Mouse (Mus musculus) lung, postnatal 4 days (tissue): ENCODE results near the gene S100pbp.
"Not testable (repeated sequence)": the region's sequence is repeated elsewhere in the genome, so short reads cannot be mapped to it uniquely, and the experiment has no call there.

Experiments
- DNase-seq, 2 experiments: peaks; one replicate each; pipeline ENCODE4 v3.0.0; 2021

The S100pbp gene

GRCm38 (mm10) chr4:129220376-129221089, 31.0 kb upstream of the S100pbp start:
- DNase-seq: no peak

DNA sequence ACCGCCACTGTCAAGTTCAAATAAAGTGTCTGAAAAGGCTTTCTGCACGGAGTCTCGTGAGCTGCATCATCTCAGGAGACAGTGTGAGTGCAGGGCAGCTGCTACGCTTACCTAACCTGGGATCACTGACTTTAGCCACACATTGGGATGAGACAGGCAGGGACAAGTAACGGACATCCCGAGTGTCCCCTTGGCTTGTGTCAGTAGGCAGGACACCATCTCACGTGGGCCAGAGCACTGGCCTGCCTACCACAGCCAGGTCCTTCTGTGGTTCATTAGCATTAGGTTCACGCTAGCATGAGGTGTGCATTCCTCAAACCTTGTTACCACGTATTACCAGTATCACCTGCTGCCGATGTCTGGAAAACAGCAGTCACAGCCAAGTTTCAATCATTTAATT, 29.7 kb upstream of the S100pbp start:
- no peak for DNase-seq

DNA sequence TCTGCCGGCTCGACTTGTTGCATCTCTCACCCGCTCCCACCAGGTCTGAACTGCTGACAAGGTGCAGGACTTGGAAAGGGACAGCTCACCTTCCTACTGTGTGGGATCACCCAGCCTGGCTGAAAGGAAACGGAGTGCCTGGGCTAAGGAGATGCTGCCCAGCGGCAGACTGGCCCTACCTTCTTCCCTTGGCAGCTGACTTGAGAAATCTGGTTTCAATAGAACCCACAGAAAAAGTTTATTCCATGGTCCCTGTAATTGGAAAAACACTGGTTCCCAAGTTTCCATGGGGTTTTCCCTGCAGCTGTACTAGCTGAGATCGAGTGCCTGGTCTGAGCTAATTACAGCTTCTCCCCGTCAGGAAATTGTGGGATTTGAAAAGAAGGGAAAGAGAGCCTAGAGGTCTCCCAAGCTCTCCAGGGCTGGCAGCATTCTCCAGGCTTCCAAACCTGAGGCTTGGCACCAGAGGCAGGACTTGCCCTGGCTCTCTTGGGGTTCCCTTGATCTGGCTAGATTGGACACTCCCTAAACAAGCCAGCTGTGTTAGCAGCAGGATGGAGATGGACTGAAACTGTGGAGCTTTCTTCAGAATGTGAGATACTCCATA, 29.1 kb upstream of the S100pbp start:
- no peak for DNase-seq

DNA sequence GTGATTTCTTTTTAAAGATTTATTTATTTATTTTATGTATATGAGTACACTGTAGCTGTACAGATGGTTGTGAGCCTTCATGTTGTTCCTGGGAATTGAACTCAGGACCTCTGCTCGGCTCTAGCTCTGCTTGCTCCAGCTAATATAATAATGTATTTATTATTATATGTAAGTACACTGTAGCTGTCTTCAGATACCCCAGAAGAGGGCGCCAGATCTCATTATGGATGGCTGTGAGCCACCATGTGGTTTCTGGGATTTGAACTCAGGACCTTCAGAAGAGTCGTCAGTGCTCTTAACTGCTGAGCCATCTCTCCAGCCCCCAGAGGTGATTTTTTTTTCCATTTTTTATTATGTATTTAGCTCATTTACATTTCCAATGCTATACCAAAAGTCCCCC, 23.0 kb upstream of the S100pbp start:
- not testable (repeated sequence) for DNase-seq

- peak; percentile 57 to 67 for DNase-seq
These were observed 21.9 kb upstream of the S100pbp start for GRCm38 (mm10) chr4:129211461-129211860.

DNA sequence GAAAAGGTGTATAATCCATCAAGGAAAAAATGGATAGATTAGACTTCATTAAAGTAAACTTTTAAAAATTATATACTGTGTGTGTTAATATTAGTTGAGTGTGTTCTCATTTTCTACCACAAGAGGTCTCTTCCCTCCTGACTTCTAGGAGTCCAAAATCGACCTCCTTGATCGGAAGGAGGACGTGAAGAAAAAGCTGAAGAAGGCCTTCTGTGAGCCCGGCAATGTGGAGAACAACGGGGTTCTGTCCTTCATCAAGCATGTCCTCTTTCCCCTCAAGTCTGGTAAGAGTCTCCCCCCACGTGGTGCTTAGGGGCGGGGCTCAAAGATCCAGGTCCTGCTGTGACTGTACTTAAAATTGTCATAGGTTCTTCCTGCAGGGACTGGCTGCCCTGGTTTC, 20.0 kb upstream of the S100pbp start:
- no peak for DNase-seq

DNA sequence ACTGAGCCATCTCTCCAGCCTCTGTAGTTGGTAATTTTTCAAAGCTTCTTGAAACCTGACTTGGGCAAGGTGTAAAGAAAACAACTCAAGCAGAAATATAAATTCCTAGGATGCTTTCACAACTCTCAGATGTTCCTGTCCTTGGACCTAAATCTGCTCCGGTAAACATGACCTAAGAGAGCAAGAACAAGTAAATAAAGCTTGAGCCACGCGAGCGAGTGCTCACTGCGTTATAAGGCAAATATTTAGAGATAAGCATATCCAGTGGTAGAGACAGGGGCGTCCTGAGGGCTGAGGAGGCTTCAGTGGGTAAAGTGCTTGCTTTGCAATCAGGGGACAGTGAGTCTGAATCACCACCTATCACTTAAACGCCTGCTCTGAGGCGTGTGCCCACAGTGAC, 17.3 kb upstream of the S100pbp start:
- DNase-seq: no peak

GRCm38 (mm10) chr4:129204655-129205054, 15.1 kb upstream of the S100pbp start:
- no peak for DNase-seq

DNA sequence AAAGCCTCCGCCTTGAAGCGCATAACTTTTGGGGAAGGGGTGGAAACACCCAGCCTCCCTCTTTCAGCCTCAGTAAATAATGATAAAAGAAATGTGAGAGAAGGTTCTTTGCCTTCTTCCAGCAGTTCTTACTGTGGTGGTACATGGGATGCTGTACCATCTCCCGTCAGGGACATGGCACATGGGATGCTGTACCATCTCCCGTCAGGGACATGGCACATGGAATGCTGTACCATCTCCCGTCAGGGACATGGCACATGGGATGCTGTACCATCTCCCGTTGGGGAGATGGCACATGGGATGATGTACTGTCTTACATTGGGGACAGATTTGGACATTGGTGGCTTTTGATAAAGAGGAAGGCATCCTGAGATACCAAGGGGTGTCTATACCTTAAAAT, 8.0 kb upstream of the S100pbp start:
- no peak for DNase-seq

- no peak for DNase-seq
These were observed 4.8 kb upstream of the S100pbp start for GRCm38 (mm10) chr4:129194280-129194679.

GRCm38 (mm10) chr4:129191691-129192090, 2.2 kb upstream of the S100pbp start:
- no peak for DNase-seq

DNA sequence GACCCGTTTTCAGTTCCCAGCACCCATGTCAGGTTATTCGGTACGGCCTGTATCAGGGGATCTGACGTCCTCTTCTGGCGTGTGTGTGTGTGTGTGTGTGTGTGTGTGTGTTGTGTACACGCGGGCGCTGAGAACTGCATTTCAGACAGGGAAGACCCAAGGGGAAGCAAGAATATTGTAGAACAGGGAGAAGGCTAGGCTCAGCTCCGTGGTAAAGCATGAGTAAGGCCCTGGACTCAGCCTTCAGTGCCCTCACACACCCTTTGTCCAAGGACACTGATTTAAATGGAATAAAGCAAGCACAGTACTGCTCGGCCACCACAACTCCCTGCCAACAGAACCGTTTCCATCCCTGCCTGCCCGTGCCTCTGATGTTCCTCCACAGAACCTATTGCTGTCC, 1.0 kb upstream of the S100pbp start:
- no peak for DNase-seq

GRCm38 (mm10) chr4:129188803-129189541, 555 bp downstream of the S100pbp start:
- peak; percentile 63 to 71 for DNase-seq

- no peak for DNase-seq
These were observed 1.4 kb downstream of the S100pbp start for GRCm38 (mm10) chr4:129188041-129188659.

DNA sequence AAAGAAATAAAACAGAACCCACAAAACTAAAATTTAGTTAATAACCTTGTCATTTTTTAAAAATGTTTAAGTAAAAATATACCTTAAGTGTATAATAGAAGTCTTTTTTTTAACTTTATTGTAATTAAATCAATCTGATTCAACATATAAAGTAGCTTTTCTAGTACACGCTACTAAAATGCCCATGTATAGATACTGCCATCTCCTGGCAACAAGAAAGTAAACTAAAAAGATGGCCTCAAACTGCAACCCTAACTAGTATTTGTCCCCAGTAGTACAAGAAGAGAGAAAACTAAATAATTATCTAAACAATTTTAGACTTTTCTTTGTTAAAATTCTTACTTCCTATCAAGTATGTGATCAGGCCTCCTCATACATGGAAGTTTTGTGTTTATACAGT, 10.0 kb downstream of the S100pbp start:
- DNase-seq: no peak

- DNase-seq: no peak
These were observed 17.0 kb downstream of the S100pbp start for GRCm38 (mm10) chr4:129172529-129172928.

DNA sequence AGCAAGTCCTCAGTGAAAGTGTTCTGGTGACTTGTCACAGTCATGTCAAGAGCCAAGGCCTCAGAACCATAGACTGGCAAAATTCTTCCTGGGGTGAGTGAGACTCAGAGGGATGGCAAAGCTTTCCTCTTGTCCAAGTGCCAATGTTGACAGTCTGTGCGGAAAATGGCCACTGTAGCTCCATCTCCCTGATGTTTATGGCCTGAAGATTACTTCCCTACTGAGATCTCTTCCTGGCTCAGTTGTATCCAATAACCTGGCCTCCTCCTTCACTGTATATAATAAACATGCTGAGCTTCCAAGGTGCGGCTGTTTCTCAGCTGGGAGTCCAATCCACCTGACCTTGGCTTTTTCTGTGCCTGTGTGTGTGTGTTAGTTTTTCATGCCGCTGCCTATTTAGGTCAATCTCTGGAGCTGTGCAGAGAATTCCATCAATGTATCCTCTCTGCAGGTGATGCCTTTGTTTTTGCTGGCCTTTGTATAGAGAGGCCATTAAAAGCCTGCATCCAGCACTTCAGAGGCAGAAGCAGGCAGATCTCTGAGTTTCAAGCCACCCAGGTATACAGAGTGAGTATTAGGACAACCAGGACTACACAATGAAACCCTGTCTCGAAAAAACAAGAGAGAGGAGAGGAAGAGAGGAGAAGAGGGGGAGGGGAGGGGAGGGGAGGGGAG, 27.8 kb downstream of the S100pbp start:
- no peak for DNase-seq

- no peak for DNase-seq
These were observed 28.5 kb downstream of the S100pbp start for GRCm38 (mm10) chr4:129161076-129161475.

DNA sequence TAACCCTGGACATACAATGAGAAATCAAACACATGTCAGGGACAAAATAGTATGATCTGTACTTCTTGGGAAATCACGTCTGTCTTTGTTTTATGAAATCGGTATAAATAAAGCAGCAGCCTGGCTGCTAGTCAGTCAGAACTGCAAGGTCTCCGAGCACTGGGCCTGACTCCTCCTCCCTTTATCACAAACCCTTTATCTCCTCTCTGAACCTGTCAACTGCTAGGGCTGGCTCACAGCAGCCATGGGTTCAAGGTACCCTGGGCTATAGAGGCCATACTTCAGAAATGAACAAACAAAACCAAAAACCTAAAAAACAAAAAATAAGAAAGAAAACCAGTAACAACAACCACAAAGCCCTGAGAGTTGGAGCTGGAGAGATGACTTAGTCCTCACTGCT, 31.0 kb downstream of the S100pbp start:
- DNase-seq: no peak

- no peak for DNase-seq
These were observed 32.0 kb downstream of the S100pbp start for GRCm38 (mm10) chr4:129157541-129157940.

DNA sequence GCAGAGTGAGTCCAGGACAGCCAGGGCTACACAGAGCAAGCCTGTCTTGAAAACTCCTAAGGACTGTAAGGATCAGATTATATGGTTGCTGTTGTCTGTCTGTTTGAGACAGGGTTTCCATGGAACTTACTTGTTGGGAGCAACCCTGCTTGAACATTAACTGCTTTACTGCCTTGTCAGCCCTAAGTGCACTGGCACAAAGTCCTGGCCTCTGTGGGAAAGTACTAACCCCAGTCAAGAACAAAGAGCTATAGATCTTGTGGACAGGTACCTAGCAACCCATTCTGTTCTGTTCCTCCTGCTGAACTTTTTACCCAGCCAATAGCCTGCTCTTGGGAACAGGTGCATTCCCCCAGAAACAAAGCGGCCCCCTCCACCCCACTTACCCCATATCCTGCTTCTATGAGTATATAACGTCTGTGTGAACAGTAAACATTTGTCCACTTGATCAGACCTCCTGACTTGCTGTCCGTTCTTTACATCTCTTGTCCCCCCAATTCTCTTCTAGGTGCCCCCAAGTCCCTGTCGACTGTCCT, 38.2 kb downstream of the S100pbp start:
- DNase-seq: no peak

DNA sequence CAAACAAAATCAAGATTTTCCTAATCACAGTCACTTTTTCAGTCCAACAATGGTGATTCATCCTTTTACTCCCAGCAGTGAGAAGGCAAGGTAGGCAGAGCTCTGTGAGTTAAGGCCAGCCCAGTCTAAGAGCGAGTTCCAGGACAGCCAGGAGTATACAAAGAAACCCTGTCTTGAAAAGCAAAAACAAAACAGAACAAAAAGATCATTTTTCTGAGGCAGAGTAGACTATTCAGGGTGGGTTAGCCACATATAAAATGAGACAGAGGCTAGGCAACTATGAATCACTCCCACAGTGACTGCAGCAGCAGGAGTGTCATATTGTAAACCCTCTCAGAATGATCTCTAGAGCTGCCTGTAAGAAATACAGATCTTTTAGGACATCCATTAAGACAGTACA, 40.2 kb downstream of the S100pbp start:
- no peak for DNase-seq
